Mouse (Mus musculus) frontal cortex, postnatal 10 days (tissue): Measurements from ENCODE around the gene Vwa1.
"Not testable (repeated sequence)": the region's sequence is repeated elsewhere in the genome, so short reads cannot be mapped to it uniquely, and the experiment has no call there.

ENCODE experiments used
- DNase-seq, 2 experiments: peaks; one replicate each; pipeline ENCODE4 v3.0.0; 2022; ENCODE audit warnings: low spot score in 2 of 2, mixed read lengths in 1 of 2

Gene Vwa1

GRCm38 (mm10) chr4:155745136-155745535, 29.4 kb downstream of the Vwa1 start:
- no peak for DNase-seq

DNA sequence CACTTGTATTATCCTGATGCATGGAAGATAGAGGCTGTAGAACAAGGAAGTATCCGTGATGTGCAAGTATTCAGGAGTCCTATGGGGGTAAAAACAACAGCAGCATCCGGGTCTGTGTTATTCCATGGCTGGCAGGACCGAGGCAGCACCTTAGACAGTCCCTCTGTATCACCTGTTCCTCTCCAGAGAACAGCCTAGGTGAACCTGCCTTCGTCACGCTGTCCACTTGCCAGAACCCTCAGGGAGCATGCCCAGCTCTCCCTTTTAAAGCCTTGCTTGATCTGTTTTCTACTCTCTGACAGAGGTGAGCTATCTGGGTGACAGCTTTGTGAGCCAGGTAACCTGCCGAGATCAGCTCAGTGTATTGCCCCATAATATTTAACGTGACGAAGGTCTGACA, 30.0 kb downstream of the Vwa1 start:
- no peak for DNase-seq

GRCm38 (mm10) chr4:155742684-155743083, 31.8 kb downstream of the Vwa1 start:
- no peak for DNase-seq

- DNase-seq: not testable (repeated sequence)
These were observed 33.8 kb downstream of the Vwa1 start for GRCm38 (mm10) chr4:155740681-155741080.

DNA sequence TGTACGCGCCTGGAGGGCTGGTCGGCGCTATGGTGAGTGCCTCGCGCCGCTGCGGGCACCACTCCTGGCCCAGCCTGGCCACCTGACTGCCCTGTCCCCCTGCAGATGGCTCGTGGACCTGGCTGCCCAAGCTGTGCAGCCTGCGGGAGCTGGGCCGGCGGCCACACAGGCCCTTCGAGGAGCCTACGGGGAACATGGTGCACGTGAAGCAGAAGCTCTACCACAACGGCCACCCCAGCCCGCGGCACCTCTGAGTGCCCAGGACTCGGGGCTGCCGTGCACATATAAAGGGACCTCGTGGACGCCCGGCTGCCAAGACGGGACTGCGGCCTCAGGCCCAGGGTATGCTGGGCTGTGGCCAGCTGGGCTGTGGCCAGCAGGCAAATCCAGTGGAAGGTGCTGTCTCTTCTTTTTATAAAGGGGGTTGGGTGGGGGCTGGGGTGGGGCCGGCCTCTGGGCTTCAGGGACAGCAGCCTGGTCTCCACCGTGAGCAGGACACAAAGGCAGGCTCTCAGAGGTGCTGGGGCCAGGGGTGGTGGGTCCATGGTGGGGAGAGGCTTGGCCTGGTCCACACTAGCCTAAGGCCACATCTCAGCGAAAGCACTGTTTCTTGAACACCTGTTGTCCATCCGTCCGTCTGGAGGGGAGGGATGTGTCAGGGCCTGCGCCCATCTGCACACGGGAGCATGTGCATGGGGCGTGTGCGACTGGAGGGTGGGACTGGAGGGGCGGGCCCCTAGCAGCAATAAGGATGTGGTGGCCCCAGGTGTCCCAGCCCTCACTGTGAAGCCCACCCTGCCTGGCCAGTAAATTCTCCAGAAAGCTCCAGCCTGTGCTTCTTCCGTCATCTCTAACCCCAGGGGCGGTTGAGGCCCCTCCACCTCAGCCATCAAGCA, 34.5 kb downstream of the Vwa1 start:
- peak in 1 of 2 experiments; percentile 22 for DNase-seq

DNA sequence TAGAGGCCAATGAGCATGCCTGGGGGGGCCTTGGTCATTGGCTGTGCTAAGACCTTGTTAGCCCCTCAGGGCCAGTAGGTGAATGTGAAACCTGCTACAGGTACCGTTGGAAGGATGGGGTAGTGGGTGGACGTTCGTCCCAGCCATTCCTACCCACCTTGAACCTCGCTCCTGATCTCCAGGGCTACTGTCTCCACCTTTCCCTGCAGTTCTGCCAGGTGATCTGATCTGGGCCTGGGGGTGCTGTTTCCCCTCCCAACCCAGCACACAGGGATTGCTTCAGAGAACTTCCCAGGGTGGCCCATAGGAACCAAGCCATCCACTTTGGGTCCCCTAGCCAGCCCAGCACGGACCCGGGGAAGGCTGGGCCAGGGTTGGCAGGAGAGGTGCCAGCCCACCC, 35.3 kb downstream of the Vwa1 start:
- DNase-seq: no peak

- DNase-seq: peak in 1 of 2 experiments; percentile 21
These were observed 36.2 kb downstream of the Vwa1 start for GRCm38 (mm10) chr4:155738262-155738661.

GRCm38 (mm10) chr4:155736421-155736820, 38.1 kb downstream of the Vwa1 start:
- DNase-seq: no peak

GRCm38 (mm10) chr4:155735788-155736187, 38.7 kb downstream of the Vwa1 start:
- no peak for DNase-seq

- peak in 1 of 2 experiments; percentile 51 for DNase-seq
These were observed 39.4 kb downstream of the Vwa1 start for GRCm38 (mm10) chr4:155734951-155735702.

GRCm38 (mm10) chr4:155734350-155734941, 40.1 kb downstream of the Vwa1 start, which contains the start of gene Tmem240:
Gene Tmem240 (plus strand): TSS chr4:155734800.
- DNase-seq: peak; percentile 91 to 92

DNA sequence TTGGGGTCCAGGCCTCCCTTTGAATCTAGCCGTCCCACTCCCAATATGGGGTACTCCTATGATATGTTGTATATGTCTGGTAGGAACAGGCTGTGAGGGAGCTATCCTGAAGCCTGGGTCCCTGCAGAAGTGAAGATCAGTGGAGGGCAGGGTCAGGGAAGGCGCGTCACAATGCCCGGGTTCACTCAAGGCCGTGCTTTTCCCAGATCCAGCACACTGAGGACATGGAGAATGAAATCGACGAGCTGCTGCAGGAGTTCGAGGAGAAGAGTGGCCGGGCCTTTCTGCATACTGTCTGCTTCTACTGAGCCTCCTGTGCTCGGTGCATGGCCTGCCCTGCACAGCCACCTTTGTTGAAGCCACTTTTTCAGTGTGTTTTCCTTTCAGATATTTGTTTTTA, 41.2 kb downstream of the Vwa1 start:
- DNase-seq: no peak

DNA sequence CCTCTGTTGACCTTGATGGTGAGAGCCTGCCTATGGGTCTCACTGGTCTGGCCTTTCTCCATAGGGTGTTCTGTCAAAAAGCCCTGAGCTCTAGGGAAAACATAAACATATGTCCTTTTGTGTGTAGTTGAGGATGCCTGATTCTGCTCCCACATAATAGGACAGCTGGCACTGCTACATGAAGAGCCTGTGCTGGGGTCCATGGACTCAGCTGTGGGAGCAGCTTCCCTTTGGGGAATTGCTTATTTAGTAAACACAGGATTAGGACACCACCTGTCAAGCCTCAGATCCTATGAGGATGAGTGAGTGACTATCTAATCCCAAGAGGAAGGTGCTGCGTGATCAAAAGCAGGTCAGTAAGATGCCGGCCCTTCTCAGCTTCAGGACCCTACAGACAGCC, 46.5 kb downstream of the Vwa1 start:
- DNase-seq: no peak

GRCm38 (mm10) chr4:155721668-155722083, 52.8 kb downstream of the Vwa1 start:
- DNase-seq: no peak
